Mouse (Mus musculus) spleen, adult 2 months (tissue): ENCODE data around the gene Hoxa7.

Source experiments
- CTCF ChIP-seq: fragments of 200-500 bp; IDR thresholded peaks from 2 replicates; pipeline ENCODE4 v1.5.1; 2011; ENCODE audit warnings: mild to moderate bottlenecking, inconsistent platforms; ENCODE audit not compliant: insufficient read depth, insufficient read length, insufficient replicate concordance; ENCODE audit errors: extremely low read depth
- POLR2A ChIP-seq: fragments of 200-500 bp; IDR thresholded peaks from 2 replicates; pipeline ENCODE4 v1.6.1; 2011; ENCODE audit warnings: low read depth, low read length, inconsistent platforms

GRCm38 (mm10) chr6:52190410-52190809 lies 31.2 kb downstream of the Hoxa7 start:
- TF ChIP-seq POLR2A (no peak), CTCF (no peak)
